Mouse (Mus musculus) adrenal gland, adult 18-20 months (tissue): ENCODE data around the gene Rreb1. TPM values are rescaled to one million over a fixed set of nuclear protein-coding genes. Genes with fewer than 3 reads are reported as not detected.

Experiments
- DNase-seq, 2 experiments: peaks; one replicate each; pipeline ENCODE4 v3.0.0; 2021 to 2022; ENCODE audit warnings: low spot score in 2 of 2
- total RNA-seq, 2 experiments: library from RNA; stranded (reverse); gene quantifications; 1 replicate in 1 of 2; 2 replicates in 1 of 2; pipeline ENCODE4 v1.2.3; 2021

Rreb1 gene
- total RNA-seq, 2 experiments from 2014 or later, result 41.1 to 48.4 TPM

DNA sequence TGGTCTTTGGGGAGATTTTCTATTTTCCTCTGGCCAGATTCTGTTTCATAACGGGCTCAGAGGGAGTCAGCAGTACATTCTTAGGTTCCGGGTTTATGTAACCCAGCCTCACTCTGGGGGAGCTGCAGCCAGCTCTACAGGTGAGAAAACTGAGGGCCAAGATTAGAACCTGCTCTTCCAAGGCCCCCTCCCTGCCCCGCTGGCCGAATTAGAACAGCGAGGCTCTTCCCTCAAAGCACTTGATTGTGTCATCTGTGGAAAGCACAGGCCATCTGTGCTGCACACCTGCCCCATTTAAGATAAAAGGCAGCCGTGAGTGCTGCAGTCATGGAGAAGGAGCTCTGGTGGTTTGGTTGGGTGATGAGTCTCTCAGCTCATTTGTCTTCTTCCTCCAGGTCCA lies 130.3 kb downstream of the Rreb1 start:
- no peak for DNase-seq

DNA sequence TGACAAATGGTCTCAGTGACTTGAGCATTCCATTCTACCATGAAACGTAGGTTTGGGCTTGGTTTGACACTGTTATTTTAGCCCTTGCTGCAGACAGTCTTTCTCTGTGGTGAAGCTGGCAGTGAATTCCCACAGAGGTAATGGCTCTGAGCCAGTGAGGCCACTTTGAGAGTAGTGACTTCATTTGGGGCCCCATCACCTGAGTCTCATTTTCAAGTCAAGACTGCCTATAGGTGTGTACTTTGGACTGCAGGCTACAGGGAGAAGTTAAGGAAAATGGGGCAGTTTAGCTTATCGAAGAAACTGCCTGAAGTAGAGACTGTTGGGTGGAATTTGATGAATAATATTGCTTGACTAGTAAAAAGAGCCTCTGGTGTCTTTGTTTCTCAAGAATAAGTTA lies 131.0 kb downstream of the Rreb1 start:
- no peak for DNase-seq

DNA sequence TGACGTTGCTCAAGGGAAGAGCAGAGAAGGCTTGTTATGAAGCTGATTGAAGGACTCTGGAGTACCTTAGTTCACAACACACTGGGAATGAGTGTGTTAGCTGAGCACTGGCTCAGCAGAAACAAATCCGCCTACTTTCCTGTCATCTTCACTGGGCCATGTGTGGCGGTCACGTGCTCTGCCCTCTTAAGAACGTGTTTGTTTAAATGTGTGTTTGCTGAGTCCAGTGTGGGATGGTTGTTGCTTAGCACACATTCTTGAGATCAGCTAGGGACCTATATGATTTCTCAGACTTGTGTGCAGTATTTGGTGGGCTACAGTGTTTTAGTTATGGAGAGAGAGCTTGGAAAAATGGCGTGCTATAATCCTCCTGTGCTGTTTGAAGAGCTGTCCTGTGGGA lies 133.8 kb downstream of the Rreb1 start:
- no peak for DNase-seq

DNA sequence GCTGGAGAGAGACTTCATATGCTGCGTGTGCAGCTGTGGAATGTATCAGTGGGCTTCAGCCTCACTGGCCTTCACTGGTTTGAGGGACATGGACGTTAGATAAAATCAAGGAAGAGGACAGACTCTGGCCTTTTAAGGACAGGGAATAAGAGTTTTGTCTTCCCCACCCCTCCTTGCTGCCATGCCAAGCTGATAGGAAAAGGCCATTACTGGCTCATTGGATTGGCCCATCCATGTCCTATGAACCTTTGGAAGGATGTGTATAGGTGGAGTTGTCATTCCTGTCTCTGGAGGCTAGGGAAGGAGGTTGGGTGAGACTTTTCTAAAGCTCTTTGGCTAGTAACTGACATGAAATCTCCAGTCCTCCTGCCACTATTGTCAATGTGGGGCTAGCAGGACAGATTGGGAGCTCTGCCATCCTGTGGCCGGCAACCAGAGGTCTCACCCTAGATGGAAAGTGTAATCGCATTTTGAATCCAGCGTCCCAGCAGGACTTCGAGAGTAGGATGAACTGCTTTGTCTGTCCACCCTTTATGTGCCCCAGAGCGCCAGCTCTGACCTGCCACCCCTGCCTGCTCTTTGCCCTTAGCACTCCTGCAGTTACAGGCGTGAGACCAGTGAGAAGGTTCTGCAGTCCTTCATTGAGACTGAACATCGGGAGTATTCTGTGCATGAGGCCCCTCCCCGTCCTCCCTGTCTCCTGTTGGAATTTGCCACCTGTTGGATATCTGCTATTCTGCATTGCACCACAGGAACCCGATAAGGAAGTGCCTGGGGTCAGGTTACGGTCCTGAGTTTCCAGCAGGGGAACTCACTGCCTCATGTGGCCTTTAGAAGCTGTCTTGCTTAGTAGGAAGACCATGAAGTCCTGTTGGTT lies 134.6 kb downstream of the Rreb1 start:
- no peak for DNase-seq

DNA sequence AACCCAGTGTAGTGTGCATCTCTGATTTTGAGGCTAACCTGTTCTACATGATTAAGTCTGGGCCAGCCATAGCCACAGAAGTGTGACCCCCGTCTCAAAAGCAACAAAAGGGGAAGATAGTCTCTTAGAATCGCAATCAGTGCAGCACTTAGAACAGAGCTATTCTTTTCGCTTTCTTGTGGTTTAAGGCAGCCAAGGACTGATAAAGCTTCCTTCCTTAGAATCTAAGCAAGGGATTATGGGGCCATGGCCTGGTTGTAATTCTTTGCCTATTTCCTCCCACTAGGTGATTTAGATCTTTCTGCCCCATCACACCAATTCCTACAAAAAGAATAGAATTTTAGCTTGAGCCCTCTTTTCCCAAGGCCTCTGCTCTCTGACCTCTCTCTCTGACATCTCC lies 135.8 kb downstream of the Rreb1 start:
- DNase-seq, result no peak

DNA sequence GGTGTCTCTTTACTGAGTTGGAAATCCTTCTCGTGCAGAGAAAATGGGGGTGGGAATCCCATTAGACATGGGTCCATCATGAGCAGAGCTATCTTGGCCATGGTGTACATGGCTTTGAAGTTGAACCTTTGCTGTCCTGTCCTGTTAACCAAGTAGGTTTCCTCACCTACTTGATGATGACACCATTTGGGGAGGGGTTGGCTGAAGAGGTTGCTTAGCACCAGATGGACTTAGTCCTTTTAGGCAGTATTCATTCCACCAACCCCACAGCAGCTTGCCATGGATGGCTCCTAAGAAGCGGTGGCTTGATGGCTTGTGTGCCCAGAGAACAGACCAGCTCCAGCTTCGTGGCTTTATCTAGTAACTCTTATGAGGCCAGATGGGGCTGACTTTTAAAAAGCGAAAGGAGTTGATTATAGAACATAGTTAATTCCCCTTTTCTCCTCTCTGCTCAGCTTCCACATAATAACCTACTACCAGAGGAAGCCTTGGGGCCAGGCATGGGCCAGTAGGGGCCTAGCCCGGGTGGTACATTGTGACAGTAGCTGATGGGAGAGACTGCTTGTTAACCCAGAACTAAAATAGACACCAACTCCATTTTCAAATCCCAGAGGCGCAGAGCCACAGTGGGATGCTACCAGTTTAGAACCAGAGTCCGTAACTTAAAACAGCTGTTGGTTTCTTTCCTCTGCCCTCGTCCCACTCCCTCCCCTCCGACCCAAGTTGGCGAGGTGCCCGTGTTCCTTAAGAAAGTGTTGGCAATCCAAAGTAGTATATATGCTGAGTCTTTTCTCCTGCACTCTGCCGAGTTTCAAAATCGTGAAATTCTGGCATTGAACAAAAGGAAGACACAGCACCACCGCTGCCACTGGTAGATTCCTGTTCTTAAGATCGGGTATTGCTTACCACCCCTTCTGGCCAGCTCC lies 140.4 kb downstream of the Rreb1 start:
- DNase-seq, result no peak

DNA sequence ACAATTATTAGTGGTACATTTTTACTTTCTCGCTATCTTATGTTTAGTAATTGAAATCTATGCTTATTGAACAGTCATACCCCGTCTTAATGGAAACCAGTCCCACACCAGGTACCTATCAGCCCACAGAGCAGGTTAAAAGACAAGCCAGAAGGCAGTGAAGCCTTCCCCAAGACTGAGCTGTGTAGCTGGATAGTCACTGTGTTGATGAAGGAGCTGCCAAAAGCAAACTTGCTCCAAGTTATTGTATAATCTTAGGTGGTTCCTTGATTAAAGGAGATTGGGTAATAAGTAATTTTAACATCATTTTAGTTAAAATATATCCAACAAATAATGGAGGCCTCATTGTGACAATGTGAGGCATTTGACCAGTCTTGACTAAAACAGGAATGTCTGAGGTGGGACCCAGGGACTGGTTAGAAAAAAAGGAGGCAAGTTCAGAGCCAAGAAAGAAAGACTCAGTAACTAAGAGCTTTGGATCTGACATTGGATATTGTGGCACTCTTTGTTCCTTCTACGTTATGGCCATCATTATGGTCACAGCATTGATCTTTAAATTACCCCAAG lies 141.6 kb downstream of the Rreb1 start:
- DNase-seq, result no peak

DNA sequence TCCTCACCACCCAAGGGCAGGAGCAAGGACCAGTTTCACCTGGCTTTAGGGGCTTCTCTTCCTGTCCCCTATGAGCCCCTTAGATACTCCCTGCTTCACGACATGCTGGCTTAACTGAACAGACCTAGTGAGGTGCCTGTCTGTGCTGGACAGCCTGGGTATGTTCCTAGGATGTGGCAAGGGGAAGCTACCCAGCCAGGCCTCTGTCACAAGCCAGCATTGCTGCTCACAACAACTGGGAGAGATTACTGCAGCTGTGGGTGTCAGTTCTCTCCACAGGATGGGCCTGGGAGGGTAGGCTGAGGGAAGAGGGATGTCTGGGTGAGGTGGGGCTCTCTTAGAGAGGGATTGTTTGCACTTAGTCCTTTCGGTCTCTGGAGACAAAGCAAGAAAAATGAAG lies 142.5 kb downstream of the Rreb1 start:
- no peak for DNase-seq

DNA sequence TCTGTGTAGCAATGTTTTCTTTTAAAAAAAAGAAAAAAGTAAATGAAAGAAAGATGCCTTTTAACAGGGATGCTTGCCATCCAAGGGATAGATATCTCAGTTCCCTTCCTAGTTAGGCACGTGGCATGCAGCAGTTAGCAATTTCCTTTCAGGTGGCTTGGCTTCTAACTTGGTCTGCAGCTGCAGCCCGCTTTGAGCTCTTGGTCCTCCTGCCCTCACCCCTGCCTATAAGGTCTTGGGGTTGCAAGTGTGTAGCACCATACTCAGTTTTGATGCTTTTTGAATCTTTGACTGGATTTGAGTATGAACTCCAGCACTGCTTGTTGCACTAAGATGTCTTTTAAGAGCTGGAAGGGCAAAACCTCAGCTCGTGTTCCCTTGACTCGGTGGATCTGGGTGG lies 144.9 kb downstream of the Rreb1 start:
- DNase-seq, result no peak

DNA sequence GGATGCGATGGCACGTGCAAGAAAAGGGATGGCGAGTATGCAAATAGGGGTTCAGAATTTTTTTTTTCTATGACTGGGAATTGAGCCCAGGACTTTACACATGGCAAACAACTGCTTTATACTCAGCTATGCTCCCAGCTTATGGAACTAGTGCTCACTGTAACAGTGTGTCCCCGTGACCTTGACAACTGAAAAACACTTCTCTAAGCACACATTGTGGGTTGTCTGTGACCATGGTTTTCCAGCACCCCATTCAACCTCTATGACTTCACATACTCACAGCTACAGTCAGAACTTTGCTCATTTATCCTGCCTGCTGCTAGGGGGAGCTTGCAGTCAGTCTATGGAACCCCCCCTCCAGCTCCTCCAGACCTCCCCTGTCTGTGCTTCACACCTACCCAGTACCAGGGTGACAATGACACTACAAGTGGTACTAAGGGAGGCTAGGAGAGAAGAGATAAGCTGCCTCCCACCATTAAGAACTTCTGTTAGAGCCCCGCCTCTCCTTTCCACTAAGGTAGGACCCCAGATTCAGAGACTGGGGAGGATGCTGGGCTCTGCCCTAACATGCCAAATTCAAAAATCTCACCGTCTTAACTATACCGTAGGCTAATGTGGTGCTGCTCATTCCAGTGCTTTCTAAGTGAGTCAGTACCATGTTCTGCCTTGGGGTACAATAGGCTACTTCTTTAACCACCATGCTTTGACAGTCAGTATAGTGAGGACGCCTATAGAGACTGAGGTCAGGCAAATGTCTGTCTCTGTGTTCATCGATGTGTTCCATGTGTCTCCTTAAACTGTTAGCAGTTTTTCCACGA lies 145.7 kb downstream of the Rreb1 start:
- DNase-seq, result no peak

DNA sequence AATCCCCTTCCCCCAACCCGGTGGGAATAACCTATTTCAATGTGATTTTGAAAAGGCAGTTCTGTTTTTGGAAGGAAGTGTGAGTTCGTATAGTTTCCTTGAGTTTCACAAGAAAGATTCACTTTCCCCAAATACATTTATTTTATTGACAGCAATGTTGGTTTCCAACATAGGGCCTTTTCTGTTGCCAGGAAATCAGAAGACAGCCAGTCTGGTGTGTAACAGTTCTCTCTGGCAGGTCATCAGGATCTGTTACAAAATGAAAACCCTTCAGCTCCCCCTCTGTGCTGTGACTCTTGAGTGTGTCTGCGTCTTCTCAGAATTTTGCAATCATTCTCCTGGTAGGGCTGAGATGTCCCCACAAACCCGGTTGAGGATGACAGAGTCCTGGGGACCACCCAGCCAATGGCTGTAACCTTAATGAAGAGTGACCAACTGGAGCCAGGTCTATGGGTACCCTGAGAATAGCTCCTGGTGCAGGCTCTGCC lies 146.3 kb downstream of the Rreb1 start:
- no peak for DNase-seq

DNA sequence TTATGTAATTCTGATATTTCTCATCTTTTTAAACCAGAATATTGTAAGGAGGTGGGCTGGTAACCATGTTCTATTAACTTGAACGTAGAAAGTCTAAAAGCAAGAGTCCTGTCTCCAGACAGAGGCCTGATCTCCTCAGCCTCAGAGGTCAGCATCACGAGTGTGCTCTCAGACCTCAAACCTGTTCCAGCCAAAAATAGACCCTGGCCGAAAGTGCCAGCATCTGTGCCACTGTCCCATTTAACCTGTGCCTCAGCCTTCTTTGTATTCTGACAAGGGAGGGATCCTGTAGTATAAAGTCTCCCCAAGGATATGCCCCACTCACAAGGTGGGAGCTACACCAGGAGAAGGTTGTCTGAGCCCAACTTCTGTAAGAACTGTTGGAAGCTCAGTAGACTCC lies 148.2 kb downstream of the Rreb1 start:
- no peak for DNase-seq

DNA sequence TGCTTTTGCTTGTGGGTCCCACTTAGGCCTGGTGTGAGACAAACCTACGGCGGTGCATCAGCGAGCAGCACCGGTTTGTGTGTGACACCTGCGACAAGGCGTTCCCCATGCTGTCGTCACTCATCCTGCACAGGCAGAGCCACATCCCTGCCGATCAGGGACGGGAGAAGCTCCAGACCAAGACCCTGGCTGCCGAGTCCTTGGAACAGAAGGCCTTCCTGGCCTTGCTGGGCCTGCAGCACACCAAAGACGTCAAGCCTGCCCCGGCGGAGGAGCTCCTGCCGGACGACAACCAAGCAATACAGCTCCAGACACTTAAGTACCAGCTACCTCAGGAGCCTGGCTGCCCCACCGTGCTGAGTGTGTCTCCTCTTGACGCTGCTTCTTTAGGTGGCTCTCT lies 151.3 kb downstream of the Rreb1 start:
- peak in 1 of 2 experiments; percentile 26 for DNase-seq

DNA sequence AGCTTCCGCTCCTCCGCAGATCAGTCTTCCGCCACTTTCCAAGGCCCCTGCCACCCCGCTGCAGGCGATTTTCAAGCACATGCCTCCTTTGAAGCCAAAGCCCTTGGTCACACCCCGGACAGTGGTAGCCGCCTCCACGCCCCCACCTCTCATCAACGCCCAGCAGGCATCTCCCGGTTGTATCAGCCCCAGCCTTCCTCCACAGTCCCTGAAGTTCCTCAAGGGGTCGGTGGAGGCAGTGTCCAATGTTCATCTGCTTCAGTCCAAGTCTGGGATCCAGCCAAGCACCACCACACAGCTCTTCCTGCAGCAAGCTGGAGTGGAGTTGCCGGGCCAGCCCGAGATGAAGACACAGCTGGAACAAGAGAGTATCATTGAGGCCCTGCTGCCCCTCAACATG lies 151.9 kb downstream of the Rreb1 start:
- DNase-seq, result no peak

DNA sequence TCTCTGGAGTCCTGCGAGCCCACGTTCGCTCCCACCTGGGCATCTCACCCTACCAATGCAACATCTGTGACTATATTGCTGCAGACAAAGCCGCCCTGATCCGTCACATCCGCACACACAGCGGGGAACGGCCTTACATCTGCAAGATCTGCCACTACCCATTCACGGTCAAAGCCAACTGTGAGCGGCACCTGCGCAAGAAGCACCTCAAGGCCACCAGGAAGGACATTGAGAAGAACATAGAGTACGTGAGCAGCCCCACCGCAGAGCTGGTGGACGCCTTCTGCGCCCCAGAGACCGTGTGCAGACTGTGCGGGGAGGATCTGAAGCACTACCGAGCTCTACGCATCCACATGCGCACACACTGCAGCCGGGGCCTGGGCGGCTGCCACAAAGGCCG lies 152.4 kb downstream of the Rreb1 start:
- DNase-seq, result no peak

DNA sequence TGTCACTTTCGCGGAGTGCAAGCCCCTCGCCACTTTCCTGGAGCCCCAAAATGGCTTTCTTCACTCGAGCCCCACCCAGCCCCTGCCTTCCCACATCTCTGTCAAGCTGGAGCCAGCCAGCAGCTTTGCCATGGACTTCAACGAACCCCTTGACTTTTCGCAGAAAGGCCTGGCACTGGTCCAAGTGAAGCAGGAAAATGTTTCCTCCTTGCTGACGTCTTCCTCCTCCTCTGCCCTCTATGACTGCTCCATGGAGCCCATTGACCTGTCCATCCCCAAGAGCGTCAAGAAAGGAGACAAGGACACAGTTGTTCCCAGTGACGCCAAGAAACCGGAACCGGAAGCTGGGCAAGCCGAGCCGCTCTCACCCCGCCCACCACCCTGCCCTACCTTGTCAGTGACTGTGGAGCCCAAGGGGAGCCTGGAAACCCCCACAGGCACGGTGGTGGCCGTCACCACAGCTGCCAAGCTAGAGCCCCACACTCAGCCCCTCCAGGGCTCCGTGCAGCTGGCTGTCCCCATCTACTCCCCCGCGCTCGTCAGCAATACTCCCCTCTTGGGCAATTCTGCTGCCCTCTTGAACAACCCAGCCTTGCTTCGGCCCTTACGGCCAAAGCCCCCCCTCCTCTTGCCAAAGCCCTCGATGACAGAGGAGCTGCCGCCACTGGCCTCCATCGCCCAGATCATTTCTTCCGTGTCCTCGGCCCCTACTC lies 153.2 kb downstream of the Rreb1 start:
- no peak for DNase-seq

DNA sequence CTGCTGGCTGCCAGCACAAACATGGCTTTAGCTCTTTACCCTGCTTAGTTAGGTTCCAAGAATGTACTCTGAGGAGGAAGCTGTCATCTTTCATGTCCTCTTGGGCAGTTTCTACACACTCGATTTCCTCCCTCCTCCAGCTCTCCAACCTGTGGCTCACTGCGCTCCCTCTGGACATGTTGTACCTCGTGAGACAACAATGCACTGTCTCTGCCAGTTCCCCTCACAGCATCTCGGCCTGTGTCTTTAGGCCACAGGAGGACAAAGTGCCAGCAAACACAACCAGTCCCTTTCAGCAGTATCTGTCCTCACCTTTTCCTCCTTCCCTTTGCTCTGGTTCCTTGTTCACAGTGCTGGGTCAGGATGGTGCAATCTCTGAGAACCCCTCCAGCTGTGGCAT lies 155.9 kb downstream of the Rreb1 start:
- DNase-seq, result no peak

DNA sequence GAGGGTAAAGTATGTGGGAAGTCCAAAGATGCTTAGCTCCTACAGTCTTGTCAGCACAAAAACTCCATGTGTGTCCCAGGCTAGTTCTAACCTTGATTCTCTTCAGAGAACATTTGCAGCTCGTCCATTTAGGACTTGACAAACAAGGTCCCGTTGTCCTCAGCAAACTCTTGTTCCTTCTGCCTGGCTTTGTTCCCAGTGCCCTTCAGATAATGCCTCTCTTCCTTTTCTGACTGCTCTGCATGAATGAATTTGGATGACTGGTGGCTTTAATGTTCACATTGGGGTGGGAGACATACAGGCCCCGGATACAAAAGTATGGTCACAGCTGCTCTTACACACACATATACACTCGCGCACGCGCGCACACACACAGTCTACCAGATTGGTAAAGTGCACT lies 156.7 kb downstream of the Rreb1 start:
- DNase-seq, result peak in 1 of 2 experiments; percentile 35

DNA sequence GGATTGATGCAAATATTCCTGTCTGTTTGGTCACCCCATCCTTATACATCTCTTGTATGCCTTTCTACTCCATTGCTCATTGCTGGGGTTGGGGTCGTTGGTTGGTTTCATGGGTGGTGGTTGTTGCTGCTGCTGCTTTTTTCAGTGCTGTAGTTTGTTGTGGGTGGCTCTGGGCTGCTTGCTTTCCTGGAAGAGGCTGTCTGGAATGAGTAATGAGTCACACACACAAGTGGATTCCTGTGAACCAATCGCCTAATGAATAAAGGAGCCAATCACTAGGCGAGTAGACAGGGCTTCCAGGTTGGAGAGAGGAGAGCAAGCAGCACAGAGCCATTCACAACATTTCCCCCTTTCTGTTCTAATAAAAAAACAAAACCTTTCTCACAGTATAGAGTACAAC lies 158.2 kb downstream of the Rreb1 start:
- DNase-seq, result no peak

DNA sequence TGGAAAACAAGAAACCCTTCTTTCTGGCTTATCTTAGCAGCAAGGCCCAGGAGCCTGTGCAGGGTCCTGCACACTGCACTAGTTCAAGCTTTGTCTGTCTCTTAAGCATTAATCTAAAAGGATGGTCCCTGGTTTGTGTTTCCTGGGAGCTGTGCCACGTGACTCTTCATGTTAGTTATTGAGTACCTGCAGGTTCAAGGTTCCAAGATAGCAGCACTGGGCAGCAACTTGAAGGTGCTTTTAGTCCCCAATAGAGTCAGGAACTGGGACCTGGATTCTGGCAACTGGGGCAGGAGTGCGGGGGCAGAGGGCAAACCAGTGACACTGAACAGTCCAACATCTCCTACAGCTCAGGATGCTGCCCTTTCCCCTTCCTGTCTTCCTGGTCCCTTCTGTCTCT lies 162.0 kb downstream of the Rreb1 start:
- DNase-seq, result no peak
